Mouse (Mus musculus) hindbrain, embryonic 15.5 days (tissue): Measurements from ENCODE around the gene Bst2. TPM values are rescaled to one million over a fixed set of nuclear protein-coding genes. Genes with fewer than 3 reads are reported as not detected.
A peak's percentile ranks its signal among the peaks of the same experiment; 100 is the strongest.

Experiments used
- ATAC-seq: fragments of 200-750 bp; cut with Nextera tagmentation; 2 replicates; pipeline ENCODE4 v1.8.0; 2017; ENCODE audit warnings: low read depth, moderate number of reproducible peaks, moderate TSS enrichment; ENCODE audit not compliant: low FRiP score
- H3K27ac ChIP-seq: fragments of 300-500 bp; sonication (generic); replicated peaks from 2 replicates; pipeline ENCODE4 v1.5.1; 2015; ENCODE audit warnings: mild to moderate bottlenecking, inconsistent platforms
- H3K27me3 ChIP-seq: fragments of 300-500 bp; sonication (generic); 2 replicates; pipeline ENCODE4 v1.6.1; 2015; ENCODE audit warnings: control low read depth, inconsistent platforms
- H3K36me3 ChIP-seq: fragments of 300-500 bp; sonication (generic); 2 replicates; pipeline ENCODE4 v1.6.1; 2015; ENCODE audit warnings: control low read depth, inconsistent platforms
- H3K4me1 ChIP-seq: fragments of 300-500 bp; sonication (generic); replicated peaks from 2 replicates; pipeline ENCODE4 v1.6.1; 2015; ENCODE audit warnings: control low read depth, inconsistent platforms
- H3K4me2 ChIP-seq: fragments of 300-500 bp; sonication (generic); 2 replicates; pipeline ENCODE4 v1.6.1; 2015; ENCODE audit warnings: moderate library complexity, mild to moderate bottlenecking, inconsistent platforms
- H3K4me3 ChIP-seq: fragments of 300-500 bp; sonication (generic); 2 replicates; pipeline ENCODE4 v1.5.1; 2015; ENCODE audit warnings: mild to moderate bottlenecking, inconsistent platforms
- H3K9ac ChIP-seq: fragments of 300-500 bp; sonication (generic); 2 replicates; pipeline ENCODE4 v1.6.1; 2015; ENCODE audit warnings: inconsistent platforms
- H3K9me3 ChIP-seq: fragments of 300-500 bp; sonication (generic); 2 replicates; pipeline ENCODE4 v1.6.1; 2016; ENCODE audit warnings: control low read depth, inconsistent platforms
- WGBS: fragments of 180-500 bp; shearing (Covaris S2); methylation state at CpG from one replicate; pipeline ENCODE4 v1.1.7; 2015; 5-methylcytosine and 5-hydroxymethylcytosine counted together
- polyA plus RNA-seq: library from polyadenylated mRNA; unstranded; fragments of >200 nt; fragmentation: Nextera tagmentation; extraction: Ambion mirVana; gene quantifications from 2 replicates; pipeline ENCODE4 v1.2.1, GENCODE M21; 2015

Gene Bst2
- polyA plus RNA-seq, 1 experiment from 2014 or later = 11.3 TPM

DNA sequence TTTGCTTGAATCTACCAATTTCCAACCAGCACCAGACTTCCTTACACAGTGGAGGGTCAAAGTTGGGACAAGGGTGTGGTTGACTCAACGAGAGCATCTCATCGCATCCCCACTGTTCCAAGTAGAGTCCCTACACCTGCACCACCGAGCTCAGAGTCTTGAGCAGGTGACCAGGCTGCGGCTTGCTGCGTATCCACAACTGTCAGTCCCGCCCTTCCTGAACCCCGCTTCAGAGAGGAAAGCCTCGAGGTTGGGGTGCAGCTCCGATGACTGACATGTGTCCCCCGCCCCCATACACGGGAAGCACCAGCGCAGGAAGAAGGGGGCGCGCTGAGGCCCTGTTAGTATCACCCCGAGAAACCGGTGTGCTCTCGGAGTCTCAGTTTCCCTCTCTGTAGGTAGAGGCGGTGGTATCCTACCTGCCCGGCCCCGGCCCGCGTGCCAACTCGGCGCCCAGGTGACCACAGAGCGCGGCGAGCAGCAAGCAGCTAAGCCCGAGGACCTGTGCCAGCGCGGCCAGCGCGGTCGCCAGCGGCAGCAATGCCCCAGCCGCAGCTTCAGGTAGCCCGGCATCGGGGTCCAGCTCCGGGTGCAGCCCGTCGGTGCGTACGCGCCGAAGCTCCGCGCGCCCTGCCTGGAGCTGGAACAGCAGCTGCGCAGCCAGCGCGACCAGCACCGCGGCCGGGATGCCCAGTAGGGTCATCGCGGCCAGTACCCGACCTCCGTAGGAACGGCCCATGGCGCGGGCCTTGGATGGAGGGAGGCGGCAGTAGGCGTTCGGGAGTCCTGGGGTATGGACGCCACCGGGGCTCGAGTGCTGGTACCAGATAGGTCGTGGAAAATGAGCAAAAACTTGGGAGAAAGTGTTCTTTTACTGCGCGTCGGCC lies 21.1 kb upstream of the Bst2 start, which contains the start of gene Tmem221:
Tmem221 (minus strand) TSS at position 801 of the 887 bp plus-strand sequence.
- Histone ChIP-seq H3K36me3 (no peaks in the 10 kb centered on the region), H3K9ac (no peak within 1 kb of the TSS), H3K27ac (no peak within 1 kb of the TSS), H3K4me3 (peak within 1 kb of the TSS; percentile 25), H3K27me3 (peaks cover 79% of the 10 kb centered on the region), H3K4me2 (peak within 1 kb of the TSS; percentile 46), H3K4me1 (peaks cover 20% of the 10 kb centered on the region), H3K9me3 (no peaks in the 10 kb centered on the region)
- ATAC-seq = no peak
- WGBS = 4% methylated on average over 70 of the region's 70 CpGs

DNA sequence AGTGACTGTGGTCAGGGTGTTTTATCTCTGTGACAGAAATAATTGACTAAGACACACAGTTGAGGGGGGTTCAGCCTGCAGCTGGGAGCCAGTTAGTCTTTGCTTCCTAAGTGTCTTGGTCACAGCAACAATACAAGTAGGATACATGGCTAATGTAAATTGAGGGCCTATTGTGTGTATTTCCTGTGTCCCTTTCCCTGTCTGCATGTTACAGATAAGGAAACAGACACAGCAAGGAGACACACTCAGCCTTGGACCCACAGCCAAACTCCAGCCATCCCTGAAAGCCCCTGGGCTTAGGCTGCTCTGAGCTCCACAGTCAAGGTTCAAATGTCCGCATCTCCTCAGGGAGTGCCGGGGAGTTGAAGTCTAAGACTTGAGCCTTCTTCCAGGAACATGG lies 17.4 kb upstream of the Bst2 start:
- Histone ChIP-seq H3K36me3 (no peaks in the 10 kb centered on the region), H3K4me3 (no peak overlapping the region), H3K9ac (no peak overlapping the region), H3K9me3 (no peaks in the 10 kb centered on the region), H3K27ac (no peak overlapping the region), H3K27me3 (peaks cover 42% of the 10 kb centered on the region), H3K4me1 (peaks cover 11% of the 10 kb centered on the region), H3K4me2 (no peak overlapping the region)
- ATAC-seq = no peak
- WGBS = 81% methylated on average over 2 of the region's 2 CpGs

DNA sequence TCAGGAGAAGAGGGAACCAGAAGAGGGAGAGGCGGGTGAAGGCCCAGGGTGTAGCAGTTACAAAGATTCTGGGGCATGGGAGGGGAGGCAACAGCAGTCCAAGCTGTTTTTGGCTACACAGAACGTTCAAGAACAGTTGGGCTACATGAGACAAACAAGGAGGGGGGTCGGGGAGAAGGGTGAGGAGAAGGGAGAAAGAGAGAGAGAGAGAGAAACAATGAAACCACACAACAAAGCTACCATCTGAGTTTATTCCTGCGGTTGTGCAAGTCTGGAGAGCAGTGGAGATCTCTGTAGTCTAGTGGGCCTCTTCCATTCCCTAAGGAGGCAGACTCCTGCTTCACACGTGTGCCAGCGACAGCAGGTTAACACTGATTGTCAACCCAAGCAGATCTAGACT lies 16.7 kb upstream of the Bst2 start:
- H3K36me3 ChIP-seq = no peaks in the 10 kb centered on the region
- no peak overlapping the region for H3K27ac ChIP-seq
- no peak overlapping the region for H3K4me3 ChIP-seq
- ATAC-seq = no peak
- H3K9ac ChIP-seq = no peak overlapping the region
- peaks cover 9% of the 10 kb centered on the region for H3K4me1 ChIP-seq
- H3K27me3 ChIP-seq = peaks cover 36% of the 10 kb centered on the region
- H3K9me3 ChIP-seq = no peaks in the 10 kb centered on the region
- no peak overlapping the region for H3K4me2 ChIP-seq
- WGBS = 68% methylated on average over 6 of the region's 6 CpGs

DNA sequence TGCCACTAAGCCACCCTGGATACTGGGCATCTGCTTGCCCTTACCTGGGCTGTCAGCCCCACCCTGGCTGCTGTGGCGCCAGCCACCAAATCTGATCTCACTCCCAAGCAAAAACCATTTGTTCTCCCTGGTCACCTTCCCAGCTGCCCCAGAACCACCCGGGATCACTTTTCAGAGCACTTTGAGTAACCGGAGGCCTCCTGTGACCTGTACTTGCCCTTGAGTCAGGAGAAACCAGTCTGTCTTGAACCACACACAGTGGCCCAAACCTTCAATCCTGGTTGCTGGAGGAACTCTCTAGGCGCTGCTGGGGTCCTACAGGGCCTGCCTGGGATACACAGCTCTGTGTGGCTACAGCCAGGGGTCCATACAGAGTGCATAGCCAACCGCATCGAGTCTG lies 15.5 kb upstream of the Bst2 start:
- H3K36me3 ChIP-seq = peaks cover 5% of the 10 kb centered on the region; the same call in 1 of the 2 replicates
- H3K4me3 ChIP-seq = no peak overlapping the region
- no peak for ATAC-seq
- 70% methylated on average over 6 of the region's 6 CpGs for WGBS
- peaks cover 24% of the 10 kb centered on the region for H3K27me3 ChIP-seq
- H3K4me1 ChIP-seq = no peaks in the 10 kb centered on the region
- H3K4me2 ChIP-seq = no peak overlapping the region
- no peak overlapping the region for H3K27ac ChIP-seq
- no peak overlapping the region for H3K9ac ChIP-seq
- H3K9me3 ChIP-seq = no peaks in the 10 kb centered on the region

DNA sequence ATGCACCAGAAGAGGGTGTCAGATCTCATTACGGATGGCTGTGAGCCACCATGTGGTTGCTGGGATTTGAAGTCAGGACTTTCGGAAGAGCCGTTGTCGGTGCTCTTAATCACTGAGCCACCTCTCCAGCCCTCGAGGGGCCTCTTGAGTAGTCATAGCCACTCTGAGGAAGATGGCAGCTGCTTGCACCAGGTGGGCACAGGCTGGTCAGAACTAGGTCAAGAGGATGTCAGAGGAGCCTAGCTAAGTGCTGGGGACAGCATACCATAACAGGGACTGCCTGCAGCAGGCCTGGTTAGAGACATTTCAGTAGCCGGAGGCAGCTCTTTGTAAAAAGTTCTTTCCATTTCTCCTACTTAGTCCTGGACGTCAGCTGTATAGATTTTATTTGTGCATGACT lies 13.5 kb upstream of the Bst2 start:
- H3K27ac ChIP-seq = no peak overlapping the region
- ATAC-seq = no peak
- no peaks in the 10 kb centered on the region for H3K4me1 ChIP-seq
- H3K9me3 ChIP-seq = no peaks in the 10 kb centered on the region
- H3K9ac ChIP-seq = no peak overlapping the region
- no peak overlapping the region for H3K4me3 ChIP-seq
- no peak overlapping the region for H3K4me2 ChIP-seq
- 0 out of 2 replicates have a peak, but pooled peaks cover 4% of the 10 kb centered on the region for H3K27me3 ChIP-seq
- 70% methylated on average over 7 of the region's 7 CpGs for WGBS
- H3K36me3 ChIP-seq = peaks cover 15% of the 10 kb centered on the region

DNA sequence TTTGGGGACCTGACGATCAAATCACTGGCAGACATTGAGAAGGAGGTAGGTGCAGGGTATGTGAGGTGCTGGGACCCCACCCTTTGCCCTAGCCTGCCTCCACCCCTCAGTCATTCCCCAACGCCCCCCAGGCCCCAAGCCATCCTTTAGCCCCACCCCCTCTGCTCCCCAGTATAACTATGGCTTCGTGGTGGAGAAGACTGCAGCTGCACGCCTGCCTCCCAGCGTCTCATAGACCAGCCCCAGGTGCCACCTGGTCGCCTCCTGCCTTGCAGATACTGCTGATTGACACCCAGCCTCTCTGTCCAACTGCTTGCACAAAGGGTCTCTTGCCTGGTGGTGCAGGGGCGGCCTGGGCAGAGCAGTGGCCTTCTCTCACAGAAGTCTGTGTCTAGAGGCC lies 10.3 kb upstream of the Bst2 start:
- H3K9ac ChIP-seq = no peak overlapping the region
- H3K4me1 ChIP-seq = peaks cover 10% of the 10 kb centered on the region
- H3K36me3 ChIP-seq = peaks cover 18% of the 10 kb centered on the region
- ATAC-seq = no peak
- WGBS = 89% methylated on average over 7 of the region's 7 CpGs
- no peaks in the 10 kb centered on the region for H3K27me3 ChIP-seq
- H3K4me2 ChIP-seq = no peak overlapping the region
- H3K27ac ChIP-seq = no peak overlapping the region
- no peak overlapping the region for H3K4me3 ChIP-seq
- H3K9me3 ChIP-seq = no peaks in the 10 kb centered on the region

DNA sequence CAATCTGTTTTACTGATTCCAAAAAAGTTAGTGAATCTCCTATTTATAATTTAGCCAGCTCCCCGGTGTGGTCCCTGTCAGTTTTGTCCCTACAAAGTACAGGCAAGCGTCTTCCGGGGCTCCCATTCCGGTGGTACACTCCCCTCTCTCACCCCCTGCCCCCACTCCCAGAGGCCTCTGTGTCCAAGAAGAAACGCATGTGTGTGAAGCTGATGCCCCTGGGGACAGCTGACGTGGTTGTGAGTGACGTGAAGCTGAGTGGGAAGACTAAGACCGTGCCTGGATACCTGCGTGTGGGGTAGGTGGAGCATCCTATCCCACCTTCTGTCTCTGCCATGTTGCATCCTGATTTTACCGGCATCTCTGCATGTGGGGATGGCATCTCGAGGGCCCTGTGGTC lies 7.8 kb upstream of the Bst2 start:
- Histone ChIP-seq H3K9ac (no peak overlapping the region), H3K4me1 (peaks cover 10% of the 10 kb centered on the region), H3K4me3 (no peak overlapping the region), H3K27me3 (no peaks in the 10 kb centered on the region), H3K4me2 (no peak overlapping the region), H3K36me3 (peaks cover 18% of the 10 kb centered on the region), H3K27ac (no peak overlapping the region), H3K9me3 (no peaks in the 10 kb centered on the region)
- ATAC-seq = no peak
- 92% methylated on average over 11 of the region's 11 CpGs for WGBS

DNA sequence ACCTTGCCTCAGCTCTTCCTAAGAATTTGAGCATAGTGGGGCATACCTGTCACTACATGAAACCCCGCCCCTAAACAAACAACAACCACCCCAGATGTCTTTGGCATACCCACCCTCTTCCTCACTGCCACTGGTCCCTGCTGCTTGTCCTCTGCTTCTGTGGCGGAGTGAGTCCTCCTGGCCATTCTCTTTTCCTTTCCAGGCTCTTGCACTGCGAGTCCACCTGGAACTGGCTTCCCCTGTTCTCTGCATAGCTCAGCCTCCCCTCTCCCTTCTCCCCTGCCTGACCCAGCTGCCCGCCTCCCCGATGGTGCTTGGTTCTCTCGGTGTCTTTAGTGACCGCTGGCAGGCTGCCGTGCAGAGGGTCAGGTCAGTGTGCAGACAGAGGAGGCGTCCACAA lies 6.5 kb upstream of the Bst2 start:
- Histone ChIP-seq H3K4me2 (peak overlapping the region; percentile 55), H3K9me3 (no peaks in the 10 kb centered on the region), H3K27ac (no peak overlapping the region), H3K4me3 (peak overlapping the region; percentile 75), H3K36me3 (peaks cover 18% of the 10 kb centered on the region), H3K27me3 (no peaks in the 10 kb centered on the region), H3K9ac (peak overlapping the region; percentile 70; the same call in 1 of the 2 replicates), H3K4me1 (peaks cover 10% of the 10 kb centered on the region)
- WGBS = 86% methylated on average over 9 of the region's 9 CpGs
- ATAC-seq = no peak

DNA sequence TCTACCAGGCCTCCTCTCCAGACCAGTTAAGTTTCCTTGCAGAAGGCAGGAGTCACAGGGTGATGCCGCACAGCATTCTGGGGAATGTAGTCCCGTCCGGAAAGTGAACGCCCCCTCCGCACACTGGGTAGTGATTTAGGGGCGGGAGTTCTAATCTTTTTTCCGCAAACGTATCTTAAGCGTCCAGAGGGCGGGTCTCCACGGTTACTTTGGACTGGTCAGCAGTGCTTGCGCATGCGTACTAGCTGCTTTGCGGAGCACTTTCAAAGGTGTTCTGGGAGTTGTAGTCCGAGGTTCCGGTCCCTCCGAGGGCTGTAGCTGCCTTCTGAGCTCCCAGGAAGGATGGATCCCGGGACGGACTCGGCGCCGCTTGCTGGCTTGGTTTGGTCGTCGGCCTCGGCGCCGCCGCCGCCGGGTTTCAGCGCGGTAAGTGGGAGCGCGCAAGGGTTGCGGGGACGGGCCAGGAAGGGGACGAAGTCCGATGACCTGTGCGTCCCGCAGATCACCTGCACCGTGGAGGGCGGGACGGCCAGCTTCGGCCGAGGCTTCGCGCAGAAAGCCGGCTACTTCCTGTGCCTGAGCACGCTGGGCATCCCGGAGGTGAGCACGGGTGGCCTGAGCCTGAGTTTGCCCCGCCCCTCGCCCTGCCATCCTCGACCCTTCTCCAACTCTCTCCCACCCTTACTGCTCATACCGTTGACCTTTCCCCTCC lies 5.5 kb upstream of the Bst2 start, which contains the start of gene Mvb12a:
Mvb12a (plus strand) TSS at position 291 of the 712 bp plus-strand sequence.
- Histone ChIP-seq H3K9ac (peak within 1 kb of the TSS; percentile 70), H3K27me3 (peaks cover 3% of the 10 kb centered on the region; the same call in 1 of the 2 replicates), H3K27ac (peak within 1 kb of the TSS; percentile 69), H3K4me1 (peaks cover 10% of the 10 kb centered on the region), H3K9me3 (no peaks in the 10 kb centered on the region), H3K4me2 (peak within 1 kb of the TSS; percentile 55), H3K36me3 (peaks cover 14% of the 10 kb centered on the region), H3K4me3 (peak within 1 kb of the TSS; percentile 75)
- peak; percentile 97 for ATAC-seq
- under 1% methylated on average over 55 of the region's 55 CpGs for WGBS

DNA sequence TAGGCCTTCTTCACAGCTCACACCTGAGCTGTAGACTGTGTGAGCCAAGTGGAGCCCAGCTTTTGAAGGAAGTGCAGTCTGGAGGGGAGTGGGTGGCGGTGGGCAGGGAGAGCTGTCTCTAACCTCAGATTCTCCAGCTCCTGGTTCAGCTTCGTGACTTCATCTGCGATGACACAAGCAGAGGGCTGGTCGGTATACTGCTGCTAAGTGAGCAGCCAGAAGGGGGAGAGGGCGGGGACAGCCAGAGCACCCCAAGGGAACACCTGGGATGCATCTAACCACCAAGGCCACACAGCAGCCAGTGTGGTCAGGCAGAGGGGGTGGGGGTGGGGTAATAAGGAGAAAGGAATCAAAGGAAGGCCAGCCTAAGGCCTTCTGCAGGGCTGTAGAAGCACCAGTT lies 1.6 kb downstream of the Bst2 start:
- no peak; the same call in 1 of the 2 replicates for ATAC-seq
- Histone ChIP-seq H3K27ac (no peak overlapping the region), H3K9ac (no peak overlapping the region), H3K27me3 (peaks cover 18% of the 10 kb centered on the region), H3K4me3 (no peak overlapping the region), H3K4me1 (peaks cover 8% of the 10 kb centered on the region), H3K4me2 (no peak overlapping the region), H3K9me3 (no peaks in the 10 kb centered on the region), H3K36me3 (no peaks in the 10 kb centered on the region)
- WGBS = 62% methylated on average over 5 of the region's 5 CpGs

DNA sequence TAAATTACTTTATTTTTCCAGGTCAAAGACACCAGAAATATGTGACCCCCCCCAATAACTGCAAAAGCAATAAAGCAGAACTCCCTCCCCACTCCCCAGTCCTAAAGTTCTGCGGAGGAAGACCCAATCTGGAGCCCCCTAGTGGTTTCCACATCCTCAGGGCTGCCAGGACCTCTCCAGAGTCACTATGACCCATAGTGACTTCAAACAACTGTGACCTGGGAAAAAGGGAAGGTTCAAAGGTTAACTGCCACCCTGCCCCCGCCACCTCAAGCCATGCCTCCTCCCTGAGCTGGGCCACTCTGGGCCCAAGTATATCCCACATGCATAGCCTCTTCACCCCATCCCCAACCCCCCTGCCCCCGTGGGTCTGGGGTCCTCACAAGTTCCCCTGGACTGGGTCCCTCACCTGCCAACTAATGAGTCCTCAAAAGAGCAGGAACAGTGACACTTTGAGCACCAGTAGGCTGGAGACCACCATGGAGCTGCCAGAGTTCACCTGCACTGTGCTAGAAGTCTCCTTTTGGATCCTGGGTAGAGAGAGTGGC lies 2.9 kb downstream of the Bst2 start:
- Histone ChIP-seq H3K4me1 (peaks cover 8% of the 10 kb centered on the region), H3K27ac (no peak overlapping the region), H3K27me3 (peaks cover 18% of the 10 kb centered on the region), H3K9ac (no peak overlapping the region), H3K4me2 (no peak overlapping the region), H3K9me3 (no peaks in the 10 kb centered on the region), H3K4me3 (no peak overlapping the region), H3K36me3 (no peaks in the 10 kb centered on the region)
- 41% methylated on average over 3 of the region's 3 CpGs for WGBS
- 0 out of 2 replicates have a peak, but pooled peaks have one; percentile 20 for ATAC-seq
